Mouse (Mus musculus) midbrain, embryonic 16.5 days (tissue): ENCODE data around the gene Uck1. TPM values are rescaled to one million over a fixed set of nuclear protein-coding genes. Genes with fewer than 3 reads are reported as not detected.

ENCODE experiments used
- ATAC-seq: fragments of 200-750 bp; cut with Nextera tagmentation; 2 replicates; pipeline ENCODE4 v1.8.0; 2017; ENCODE audit warnings: moderate TSS enrichment
- H3K27ac ChIP-seq: fragments of 300-500 bp; sonication (generic); 2 replicates; pipeline ENCODE4 v1.5.1; 2014; ENCODE audit warnings: mild to moderate bottlenecking, low read length, mixed read lengths
- H3K27me3 ChIP-seq: fragments of 300-500 bp; sonication (generic); 2 replicates; pipeline ENCODE4 v1.6.1; 2014; ENCODE audit warnings: low read depth, low read length, mixed read lengths; ENCODE audit not compliant: control insufficient read depth, insufficient read depth
- H3K36me3 ChIP-seq: fragments of 300-500 bp; sonication (generic); 2 replicates; pipeline ENCODE4 v1.6.1; 2014; ENCODE audit warnings: mild to moderate bottlenecking, low read length, moderate library complexity, mixed read lengths; ENCODE audit not compliant: control insufficient read depth, insufficient read depth
- H3K4me1 ChIP-seq: fragments of 300-500 bp; sonication (generic); 2 replicates; pipeline ENCODE4 v1.6.1; 2014; ENCODE audit warnings: mild to moderate bottlenecking, low read length, mixed read lengths; ENCODE audit not compliant: control insufficient read depth, insufficient read depth
- H3K4me2 ChIP-seq: fragments of 300-500 bp; sonication (generic); 2 replicates; pipeline ENCODE4 v1.6.1; 2014; ENCODE audit warnings: mild to moderate bottlenecking, low read length, mixed read lengths
- H3K4me3 ChIP-seq: fragments of 300-500 bp; sonication (generic); 2 replicates; pipeline ENCODE4 v1.5.1; 2014; ENCODE audit warnings: low read depth, mild to moderate bottlenecking, low read length, moderate library complexity, mixed read lengths
- H3K9ac ChIP-seq: fragments of 300-500 bp; sonication (generic); 2 replicates; pipeline ENCODE4 v1.6.1; 2014; ENCODE audit warnings: low read depth, low read length, mixed read lengths
- H3K9me3 ChIP-seq: fragments of 300-500 bp; sonication (generic); replicated peaks from 2 replicates; pipeline ENCODE4 v1.6.1; 2014; ENCODE audit warnings: mild to moderate bottlenecking, low read length, mixed read lengths; ENCODE audit not compliant: control insufficient read depth, poor library complexity, severe bottlenecking
- WGBS: fragments of 180-500 bp; shearing (Covaris S2); extraction: QIAGEN DNeasy Blood & Tissue Kit; methylation state at CpG from one replicate; pipeline ENCODE4 v1.1.7; 2014; 5-methylcytosine and 5-hydroxymethylcytosine counted together
- polyA plus RNA-seq: library from polyadenylated mRNA; unstranded; fragments of >200 nt; fragmentation: Nextera tagmentation; extraction: Ambion mirVana; gene quantifications from 2 replicates; pipeline ENCODE4 v1.2.1, GENCODE M21; 2015

The Uck1 gene
- polyA plus RNA-seq, 1 experiment from 2014 or later: 107 TPM

DNA sequence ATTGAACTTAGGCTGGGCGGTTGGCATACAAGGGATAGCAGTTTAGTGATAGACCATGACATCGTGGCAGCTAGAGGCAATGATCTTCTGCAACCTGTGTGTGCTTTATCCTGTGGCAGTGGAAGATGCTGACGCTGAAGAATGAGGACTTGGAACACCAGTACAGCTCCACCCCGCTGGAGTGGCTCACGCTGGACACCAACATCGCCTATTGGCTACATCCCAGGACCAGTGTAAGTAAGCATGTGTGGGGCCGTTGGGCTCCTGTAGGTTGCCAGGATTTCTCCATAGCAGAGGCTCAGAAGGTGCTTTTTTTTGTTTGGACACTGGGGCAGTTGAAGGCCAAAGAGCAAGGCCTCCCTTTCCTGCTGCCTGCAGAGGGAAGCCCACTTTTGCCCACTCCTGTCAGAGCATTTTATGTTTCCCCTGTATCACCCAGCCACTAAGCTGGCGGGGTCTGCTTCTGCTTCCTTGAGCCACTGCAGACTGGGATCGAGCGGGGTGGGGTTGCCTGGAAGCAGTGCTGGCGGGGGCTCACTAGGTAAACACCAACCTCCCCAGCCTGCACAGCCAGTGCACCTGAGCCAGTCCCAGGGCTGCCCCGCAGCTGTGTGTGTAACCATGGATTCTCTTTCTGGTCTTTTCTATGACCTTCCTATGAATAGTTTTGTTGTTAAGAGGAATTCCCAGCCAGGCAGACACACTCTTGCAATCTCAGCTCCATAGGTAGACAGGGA is 8.0 kb downstream of the Uck1 start:
- H3K27ac ChIP-seq: no peak overlapping the region
- H3K27me3 ChIP-seq: no peaks in the 10 kb centered on the region
- ATAC-seq: no peak
- 90% methylated on average over 12 of the region's 12 CpGs for WGBS
- peaks cover 47% of the 10 kb centered on the region for H3K36me3 ChIP-seq
- H3K4me2 ChIP-seq: no peak overlapping the region
- H3K9ac ChIP-seq: no peak overlapping the region
- H3K4me3 ChIP-seq: no peak overlapping the region
- H3K4me1 ChIP-seq: no peaks in the 10 kb centered on the region
- H3K9me3 ChIP-seq: no peaks in the 10 kb centered on the region

DNA sequence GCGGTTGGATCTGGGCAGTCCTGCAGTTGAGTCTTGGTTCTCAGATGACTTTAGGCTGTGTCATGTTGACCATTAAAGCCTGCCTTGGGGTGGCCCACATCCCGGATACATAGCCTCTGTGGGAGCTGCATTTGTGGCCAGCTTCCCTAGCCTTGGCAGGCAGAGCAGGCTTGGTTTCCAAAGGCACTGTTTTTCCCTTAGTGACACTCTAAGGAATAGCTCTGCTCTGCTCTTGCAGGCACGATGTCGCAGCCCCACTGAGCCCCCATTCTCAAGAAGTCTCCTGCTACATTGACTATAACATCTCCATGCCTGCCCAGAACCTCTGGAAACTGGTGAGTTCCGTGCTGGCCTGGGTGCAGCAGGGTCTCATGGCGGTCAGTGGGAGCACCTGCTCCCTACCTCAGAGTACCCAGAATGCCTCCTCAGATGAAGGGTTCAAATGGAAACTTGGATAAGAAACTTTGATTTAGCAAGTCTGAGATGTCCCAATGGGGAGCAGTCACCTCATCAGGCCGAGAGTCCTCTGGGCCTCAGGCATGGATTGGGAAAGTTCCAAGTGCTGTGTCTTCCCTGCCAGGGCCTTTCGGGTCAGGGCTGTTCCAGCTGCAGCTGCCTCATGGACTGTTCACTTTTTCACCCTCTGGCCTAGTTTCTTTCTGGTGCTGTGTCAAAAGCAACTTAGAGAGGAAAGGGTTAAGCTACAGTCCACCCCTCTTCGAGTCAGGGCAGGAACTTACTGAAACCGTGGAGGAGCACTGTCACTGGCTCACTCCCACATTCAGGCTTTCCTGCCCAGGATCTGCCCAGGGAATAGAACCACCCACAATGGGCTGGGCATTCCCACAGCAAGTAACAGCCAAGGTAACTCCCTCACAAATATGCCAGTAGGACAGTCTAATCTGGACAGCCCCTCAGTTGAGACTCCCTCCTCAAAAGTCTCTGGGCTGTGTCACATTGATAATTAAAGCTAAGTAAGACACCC is 11.3 kb downstream of the Uck1 start:
- H3K4me3 ChIP-seq: no peak overlapping the region
- H3K9ac ChIP-seq: no peak overlapping the region
- H3K9me3 ChIP-seq: no peaks in the 10 kb centered on the region
- peaks cover 35% of the 10 kb centered on the region for H3K36me3 ChIP-seq
- no peak for ATAC-seq
- no peaks in the 10 kb centered on the region for H3K4me1 ChIP-seq
- no peak overlapping the region for H3K4me2 ChIP-seq
- no peaks in the 10 kb centered on the region for H3K27me3 ChIP-seq
- WGBS: 86% methylated on average over 10 of the region's 10 CpGs
- H3K27ac ChIP-seq: no peak overlapping the region

DNA sequence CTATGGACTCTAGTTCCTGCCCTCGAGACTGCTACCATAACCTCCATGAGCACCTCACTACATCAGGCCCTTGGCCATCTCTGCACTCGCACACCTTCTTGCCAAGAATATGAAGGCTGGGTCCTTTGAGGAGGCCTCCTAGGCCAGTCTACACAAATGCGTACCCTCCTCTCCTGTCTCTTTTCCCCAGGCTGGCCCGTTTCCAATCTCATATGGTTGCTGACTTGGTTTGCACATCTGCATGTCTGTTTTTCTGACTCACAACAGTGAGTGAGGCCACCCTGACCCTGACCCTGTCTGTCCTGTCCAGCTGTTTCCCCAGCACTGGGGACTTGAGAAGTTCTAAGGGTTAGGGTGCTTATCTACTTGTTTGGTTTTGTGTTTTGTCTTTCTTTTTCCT is 13.2 kb downstream of the Uck1 start:
- no peak for ATAC-seq
- WGBS: 89% methylated on average over 4 of the region's 4 CpGs
- Histone ChIP-seq H3K27me3 (no peaks in the 10 kb centered on the region), H3K4me3 (no peak overlapping the region), H3K9me3 (no peaks in the 10 kb centered on the region), H3K4me1 (no peaks in the 10 kb centered on the region), H3K9ac (no peak overlapping the region), H3K27ac (no peak overlapping the region), H3K36me3 (peaks cover 25% of the 10 kb centered on the region), H3K4me2 (no peak overlapping the region)

DNA sequence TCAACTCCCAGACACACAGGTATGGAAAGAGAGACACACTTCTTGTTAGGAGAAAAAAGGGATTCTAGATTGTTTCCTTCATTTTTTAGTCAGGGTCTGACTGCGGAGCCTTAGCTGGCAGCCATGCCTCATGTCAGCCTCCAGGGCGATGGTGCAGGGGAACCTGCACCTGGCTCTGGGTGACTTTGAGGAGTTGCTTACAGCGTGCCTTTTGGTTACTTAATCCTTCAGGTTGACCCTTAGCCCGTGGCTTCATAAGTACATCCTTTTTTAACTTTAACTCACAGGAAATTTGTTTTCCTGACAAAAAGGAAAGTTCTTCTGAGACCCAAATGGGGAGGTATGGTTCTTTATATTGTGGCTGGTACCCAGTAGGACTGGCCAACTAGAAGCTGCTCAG is 17.0 kb downstream of the Uck1 start:
- no peaks in the 10 kb centered on the region for H3K27me3 ChIP-seq
- H3K4me2 ChIP-seq: no peak overlapping the region
- H3K4me1 ChIP-seq: peaks cover under 1% of the 10 kb centered on the region
- WGBS: 89% methylated on average over 4 of the region's 4 CpGs
- no peak overlapping the region for H3K4me3 ChIP-seq
- peaks cover 17% of the 10 kb centered on the region for H3K36me3 ChIP-seq
- no peaks in the 10 kb centered on the region for H3K9me3 ChIP-seq
- no peak for ATAC-seq
- no peak overlapping the region for H3K9ac ChIP-seq
- H3K27ac ChIP-seq: no peak overlapping the region

DNA sequence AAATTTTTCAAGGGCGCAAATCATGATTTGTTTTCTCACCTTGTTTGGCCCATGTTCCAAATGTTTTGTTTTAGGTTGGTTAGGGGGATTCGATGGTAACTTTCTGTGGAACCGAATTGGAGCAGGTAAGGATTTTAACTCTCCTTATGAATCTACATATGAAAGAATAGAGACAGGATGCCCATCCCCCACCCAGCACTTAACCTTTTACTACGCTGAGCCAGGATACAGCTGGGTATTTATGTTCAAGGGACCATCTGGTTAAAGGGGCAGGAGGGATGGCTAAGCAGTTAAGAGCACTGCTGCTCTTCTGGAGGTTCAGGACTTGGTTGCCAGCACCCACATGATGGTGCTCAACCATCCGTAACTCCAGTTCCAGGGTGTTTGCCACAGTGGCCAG is 19.4 kb downstream of the Uck1 start:
- Histone ChIP-seq H3K27ac (no peak overlapping the region), H3K4me2 (no peak overlapping the region), H3K9me3 (no peaks in the 10 kb centered on the region), H3K36me3 (peaks cover 6% of the 10 kb centered on the region), H3K27me3 (no peaks in the 10 kb centered on the region), H3K9ac (no peak overlapping the region), H3K4me3 (no peak overlapping the region), H3K4me1 (peaks cover 13% of the 10 kb centered on the region)
- no peak for ATAC-seq
- WGBS: 81% methylated on average over 5 of the region's 5 CpGs

DNA sequence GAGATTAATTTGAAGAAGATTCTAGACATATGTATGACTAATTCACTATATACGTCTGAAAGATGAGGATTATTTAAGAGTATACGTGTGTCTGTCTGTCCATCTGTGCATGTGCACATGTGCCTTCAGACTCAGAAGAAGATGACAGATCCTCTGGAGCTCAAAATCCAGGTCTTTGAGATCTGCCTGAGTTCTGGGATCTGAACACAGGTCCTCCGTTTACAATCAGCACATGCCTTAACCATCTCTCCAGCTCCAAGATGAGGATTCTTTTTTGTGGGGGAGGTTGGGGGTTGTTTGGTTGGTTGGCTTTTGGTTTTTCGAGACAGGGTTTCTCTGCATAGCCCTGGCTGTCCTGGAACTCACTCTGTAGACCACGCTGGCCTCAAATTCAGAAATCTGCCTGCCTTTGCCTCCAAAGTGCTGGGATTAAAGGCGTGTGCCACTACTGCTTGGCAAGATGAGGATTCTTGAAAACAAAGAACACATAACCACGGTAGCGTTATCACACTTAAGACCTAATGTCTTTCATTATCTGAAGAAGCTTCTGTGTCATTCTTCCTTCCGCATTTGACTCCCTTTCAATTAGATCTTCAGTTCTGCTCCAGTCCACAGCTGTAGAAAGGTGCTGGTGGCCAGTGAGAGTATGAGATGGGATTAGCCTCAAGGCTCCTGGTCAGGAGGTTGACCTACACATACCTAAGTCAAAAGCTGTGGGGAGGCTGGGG is 21.1 kb downstream of the Uck1 start:
- H3K27ac ChIP-seq: no peak overlapping the region
- no peak overlapping the region for H3K9ac ChIP-seq
- no peaks in the 10 kb centered on the region for H3K9me3 ChIP-seq
- no peak overlapping the region for H3K4me2 ChIP-seq
- H3K4me1 ChIP-seq: peaks cover 21% of the 10 kb centered on the region
- H3K36me3 ChIP-seq: peaks cover 3% of the 10 kb centered on the region; the same call in 1 of the 2 replicates
- 92% methylated on average over 9 of the region's 9 CpGs for WGBS
- no peaks in the 10 kb centered on the region for H3K27me3 ChIP-seq
- ATAC-seq: no peak
- H3K4me3 ChIP-seq: no peak overlapping the region

DNA sequence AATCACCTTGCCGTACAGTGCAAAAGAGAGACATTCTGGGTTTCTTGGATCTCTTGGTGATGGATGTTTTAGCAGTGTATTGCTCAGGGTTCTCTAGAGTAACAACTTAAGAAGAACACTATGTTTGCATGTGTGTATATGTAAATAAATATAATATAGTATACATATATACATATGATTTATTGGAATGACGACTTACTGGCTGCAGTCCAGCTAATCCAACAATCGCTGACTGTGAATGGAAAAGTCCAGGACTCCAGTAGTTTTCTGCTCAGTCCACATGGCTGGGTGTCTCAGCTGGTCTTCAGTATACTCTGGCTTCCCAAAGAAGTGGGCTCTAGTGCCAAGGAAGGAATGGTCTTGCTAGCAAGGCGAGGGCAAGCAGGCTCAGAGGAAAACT is 22.4 kb downstream of the Uck1 start:
- Histone ChIP-seq H3K27me3 (no peaks in the 10 kb centered on the region), H3K4me2 (peak overlapping the region; percentile 93), H3K27ac (no peak overlapping the region), H3K9ac (peak overlapping the region; percentile 81), H3K36me3 (peaks cover 12% of the 10 kb centered on the region), H3K9me3 (no peaks in the 10 kb centered on the region), H3K4me3 (peak overlapping the region; percentile 75), H3K4me1 (peaks cover 21% of the 10 kb centered on the region)
- WGBS: 41% methylated on average over 4 of the region's 4 CpGs
- no peak for ATAC-seq

DNA sequence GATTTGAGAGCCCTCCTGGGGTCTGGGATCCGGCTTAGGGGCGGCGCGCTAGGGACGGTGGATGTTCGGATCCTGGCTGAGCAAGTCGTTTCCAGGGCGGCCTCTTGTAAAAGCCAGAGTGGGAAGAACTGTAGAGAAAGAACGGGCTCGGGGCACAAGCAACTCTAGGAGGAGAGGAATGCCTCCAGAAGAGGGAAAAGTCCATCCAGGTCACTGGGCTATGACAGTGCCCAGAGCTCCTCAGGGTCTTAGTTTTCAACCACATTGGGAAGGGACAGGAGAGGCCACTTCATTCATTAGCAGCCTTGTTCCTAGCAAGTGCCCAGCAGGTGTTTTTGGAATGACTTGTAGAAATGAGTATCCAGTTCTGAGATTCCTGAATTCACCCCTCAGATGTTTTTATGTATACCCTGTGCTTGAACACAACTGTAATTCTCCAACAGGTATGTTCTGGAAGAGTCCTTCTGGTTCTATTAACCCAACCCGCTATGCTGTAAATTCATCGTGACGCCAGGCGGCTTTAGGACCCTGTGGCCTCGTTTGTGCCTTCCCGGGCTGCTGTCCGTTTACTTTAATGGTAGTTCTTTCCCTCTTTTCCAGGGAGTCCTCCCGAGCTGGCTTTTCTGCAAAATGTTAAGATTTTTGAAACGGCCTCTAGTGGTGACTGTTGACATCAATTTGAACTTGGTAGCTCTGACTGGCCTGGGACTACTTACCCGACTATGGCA is 23.0 kb downstream of the Uck1 start:
- Histone ChIP-seq H3K9ac (peak overlapping the region; percentile 81), H3K27me3 (no peaks in the 10 kb centered on the region), H3K4me1 (peaks cover 21% of the 10 kb centered on the region), H3K36me3 (peaks cover 17% of the 10 kb centered on the region), H3K27ac (peak overlapping the region; percentile 79), H3K4me3 (peak overlapping the region; percentile 75), H3K4me2 (peak overlapping the region; percentile 93), H3K9me3 (no peaks in the 10 kb centered on the region)
- WGBS: 0% methylated on average over 20 of the region's 20 CpGs
- peak; percentile 63 for ATAC-seq
